Mouse (Mus musculus) cortical plate, adult 2 months (tissue): ENCODE measurements at regions not wholly inside any gene's neighbourhood (a gene's known extent, or its start where the extent isn't known, plus 50 kb on each side); places are given as distances from the start of the nearest gene placed in this dataset.

ENCODE experiments used
- CTCF ChIP-seq: fragments of 200-500 bp; IDR thresholded peaks from 2 replicates; pipeline ENCODE4 v1.5.1; 2011; ENCODE audit warnings: mild to moderate bottlenecking, control low read depth, low read length; ENCODE audit not compliant: insufficient read depth; ENCODE audit errors: extremely low read depth
- POLR2A ChIP-seq: fragments of 200-500 bp; IDR thresholded peaks from 2 replicates; pipeline ENCODE4 v1.6.1; 2011; ENCODE audit warnings: mild to moderate bottlenecking, low read length, control low read depth; ENCODE audit not compliant: insufficient read depth; ENCODE audit errors: extremely low read depth

DNA sequence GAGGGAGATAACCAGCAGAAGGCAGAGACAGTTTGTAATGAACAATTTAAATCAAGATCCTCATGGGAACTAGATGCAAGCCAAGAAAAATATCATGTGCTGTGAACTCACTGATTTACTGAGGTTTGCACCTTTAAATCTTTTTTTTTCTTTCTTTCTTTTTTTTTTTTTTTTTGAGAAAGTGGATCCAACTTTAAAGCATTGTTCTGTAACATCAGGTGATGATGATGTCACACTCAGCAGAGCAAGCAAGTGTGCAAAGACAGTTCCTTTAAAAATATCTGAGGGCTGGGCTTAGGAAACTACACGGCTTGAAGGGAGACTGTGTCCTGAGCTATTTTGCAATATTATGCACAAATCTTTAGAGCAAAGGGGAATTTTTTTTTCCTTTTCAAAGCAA is 166.6 kb upstream of the Ubash3b start:
- TF ChIP-seq POLR2A = no peak
- TF ChIP-seq CTCF = no peak
